Mouse (Mus musculus) limb, embryonic 11.5 days (tissue): ENCODE data around the gene Cib2. TPM values are rescaled to one million over a fixed set of nuclear protein-coding genes. Genes with fewer than 3 reads are reported as not detected.

ENCODE experiments used
- ATAC-seq: fragments of 200-750 bp; cut with Nextera tagmentation; 2 replicates; pipeline ENCODE4 v1.8.0; 2017; ENCODE audit warnings: low read depth; ENCODE audit not compliant: insufficient number of reproducible peaks, low FRiP score, low TSS enrichment
- DNase-seq: peaks from one replicate; pipeline ENCODE4 v3.0.0-alpha.2; 2015; ENCODE audit warnings: low spot score
- H3K27ac ChIP-seq: fragments of 300-500 bp; sonication (generic); replicated peaks from 2 replicates; pipeline ENCODE4 v1.5.1; 2014; ENCODE audit warnings: low read depth, mild to moderate bottlenecking, low read length
- H3K27me3 ChIP-seq: fragments of 300-500 bp; sonication (generic); 2 replicates; pipeline ENCODE4 v1.6.1; 2014; ENCODE audit warnings: mild to moderate bottlenecking, low read length, mixed read lengths; ENCODE audit not compliant: control insufficient read depth, insufficient read depth
- H3K36me3 ChIP-seq: fragments of 300-500 bp; sonication (generic); 2 replicates; pipeline ENCODE4 v1.6.1; 2014; ENCODE audit warnings: mild to moderate bottlenecking, low read length, moderate library complexity, mixed read lengths; ENCODE audit not compliant: control insufficient read depth, insufficient read depth
- H3K4me1 ChIP-seq: fragments of 300-500 bp; sonication (generic); 2 replicates; pipeline ENCODE4 v1.6.1; 2014; ENCODE audit warnings: low read length, mixed read lengths; ENCODE audit not compliant: control insufficient read depth, insufficient read depth
- H3K4me2 ChIP-seq: fragments of 300-500 bp; sonication (generic); 2 replicates; pipeline ENCODE4 v1.6.1; 2014; ENCODE audit warnings: low read depth, mild to moderate bottlenecking, moderate library complexity; ENCODE audit not compliant: severe bottlenecking
- H3K4me3 ChIP-seq: fragments of 300-500 bp; sonication (generic); 2 replicates; pipeline ENCODE4 v1.5.1; 2014; ENCODE audit warnings: low read depth, low read length
- H3K9ac ChIP-seq: fragments of 300-500 bp; sonication (generic); 2 replicates; pipeline ENCODE4 v1.6.1; 2014; ENCODE audit warnings: mild to moderate bottlenecking, low read length
- H3K9me3 ChIP-seq: fragments of 300-500 bp; sonication (generic); 2 replicates; pipeline ENCODE4 v1.6.1; 2016; ENCODE audit warnings: low read length; ENCODE audit not compliant: control insufficient read depth
- WGBS: fragments of 180-500 bp; shearing (Covaris S2); extraction: QIAGEN DNeasy Blood & Tissue Kit; methylation state at CpG from one replicate; pipeline ENCODE4 v1.1.7; 2014; 5-methylcytosine and 5-hydroxymethylcytosine counted together
- polyA plus RNA-seq: library from polyadenylated mRNA; unstranded; fragments of >200 nt; fragmentation: Nextera tagmentation; extraction: Ambion mirVana; gene quantifications from 2 replicates; pipeline ENCODE4 v1.2.1, GENCODE M21; 2014

Cib2 gene
- polyA plus RNA-seq, 1 experiment from 2014 or later = 16.3 TPM

DNA sequence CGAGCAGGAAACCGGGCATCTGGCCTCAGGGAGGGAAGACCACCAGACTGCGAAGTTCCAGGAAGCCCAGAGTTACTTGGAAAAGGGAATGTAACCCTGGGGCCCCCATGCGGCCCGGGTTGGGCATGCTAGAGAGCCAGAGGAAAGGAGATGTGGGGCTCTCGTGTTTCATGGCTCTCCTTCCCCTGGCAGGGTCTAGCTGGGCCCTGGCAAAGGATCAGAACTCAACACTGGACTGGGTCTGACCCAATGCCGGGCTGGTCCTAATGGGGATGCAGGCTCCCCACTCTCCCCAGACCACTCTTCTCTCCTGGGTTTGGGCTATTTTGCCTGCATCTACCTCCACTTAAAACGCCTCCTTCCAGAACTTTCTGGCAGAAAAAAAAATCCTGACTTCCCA lies 1.3 kb downstream of the Cib2 start:
- Histone ChIP-seq H3K27ac (no peak overlapping the region), H3K4me2 (no peak overlapping the region), H3K4me1 (no peaks in the 10 kb centered on the region), H3K36me3 (no peaks in the 10 kb centered on the region), H3K27me3 (no peaks in the 10 kb centered on the region), H3K9me3 (no peaks in the 10 kb centered on the region), H3K9ac (no peak overlapping the region), H3K4me3 (no peak overlapping the region)
- no peak for DNase-seq
- no peak for ATAC-seq
- WGBS = 74% methylated on average over 8 of the region's 8 CpGs

DNA sequence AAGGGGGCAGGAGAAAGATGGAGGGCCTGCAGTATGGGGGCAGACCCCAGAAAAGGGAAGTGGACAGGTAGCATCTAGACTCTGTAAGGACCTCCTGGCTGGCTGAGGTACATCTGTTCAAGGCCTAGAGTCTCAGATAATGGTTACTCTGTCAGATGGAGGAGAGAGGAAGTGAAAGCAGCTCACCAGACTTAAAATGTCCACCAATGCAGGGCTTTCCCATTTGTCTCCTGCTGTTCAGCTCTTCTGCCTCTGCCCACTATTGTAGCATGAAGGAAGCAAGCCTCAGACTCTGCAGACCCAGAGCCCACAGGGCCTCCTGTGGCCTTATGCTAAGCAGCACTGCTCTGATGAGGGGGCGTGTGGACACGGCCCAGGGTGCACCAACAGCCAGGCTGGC lies 5.0 kb downstream of the Cib2 start:
- DNase-seq = no peak
- Histone ChIP-seq H3K27ac (no peak overlapping the region), H3K4me2 (no peak overlapping the region), H3K4me3 (no peak overlapping the region), H3K36me3 (no peaks in the 10 kb centered on the region), H3K27me3 (no peaks in the 10 kb centered on the region), H3K4me1 (no peaks in the 10 kb centered on the region), H3K9ac (no peak overlapping the region), H3K9me3 (no peaks in the 10 kb centered on the region)
- ATAC-seq = no peak
- WGBS = 67% methylated on average over 2 of the region's 2 CpGs

- Histone ChIP-seq H3K9me3 (no peaks in the 10 kb centered on the region), H3K4me1 (no peaks in the 10 kb centered on the region), H3K27me3 (no peaks in the 10 kb centered on the region), H3K4me3 (no peak overlapping the region), H3K27ac (no peak overlapping the region), H3K9ac (no peak overlapping the region), H3K4me2 (no peak overlapping the region), H3K36me3 (no peaks in the 10 kb centered on the region)
- 22% methylated on average over 5 of the region's 5 CpGs for WGBS
- ATAC-seq (no peak), DNase-seq (no peak)
Measured at GRCm38 (mm10) chr9:54552409-54552808, 7.6 kb downstream of the Cib2 start.

GRCm38 (mm10) chr9:54549433-54549832 lies 10.6 kb downstream of the Cib2 start:
- no peaks in the 10 kb centered on the region for H3K36me3 ChIP-seq
- 94% methylated on average over 6 of the region's 6 CpGs for WGBS
- no peak overlapping the region for H3K9ac ChIP-seq
- H3K27ac ChIP-seq = no peak overlapping the region
- H3K27me3 ChIP-seq = no peaks in the 10 kb centered on the region
- no peaks in the 10 kb centered on the region for H3K9me3 ChIP-seq
- DNase-seq (no peak), ATAC-seq (no peak)
- no peaks in the 10 kb centered on the region for H3K4me1 ChIP-seq
- no peak overlapping the region for H3K4me3 ChIP-seq
- H3K4me2 ChIP-seq = no peak overlapping the region

DNA sequence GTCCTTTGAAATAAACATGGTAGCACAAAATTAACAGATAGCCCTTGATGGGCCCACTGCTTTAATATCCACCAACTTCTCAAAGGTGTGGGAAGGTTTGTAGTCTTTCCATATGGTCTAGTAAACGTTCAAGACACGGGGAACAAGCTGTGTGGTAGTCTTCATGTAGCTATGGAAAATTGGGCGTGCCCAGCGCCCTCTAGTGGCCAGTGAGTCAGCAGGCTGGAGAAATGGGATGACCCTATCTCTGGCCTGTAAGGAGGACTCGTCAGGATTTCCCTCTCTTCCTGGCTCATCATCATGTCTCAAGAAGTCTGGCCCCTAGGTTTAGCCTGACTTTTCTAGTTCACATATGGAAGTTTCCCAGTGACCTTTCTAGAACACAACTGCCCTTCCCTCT lies 12.5 kb downstream of the Cib2 start:
- no peak for ATAC-seq
- no peak overlapping the region for H3K4me2 ChIP-seq
- H3K27me3 ChIP-seq = no peaks in the 10 kb centered on the region
- H3K9me3 ChIP-seq = no peaks in the 10 kb centered on the region
- no peaks in the 10 kb centered on the region for H3K36me3 ChIP-seq
- no peaks in the 10 kb centered on the region for H3K4me1 ChIP-seq
- 22% methylated on average over 5 of the region's 5 CpGs for WGBS
- H3K4me3 ChIP-seq = no peak overlapping the region
- DNase-seq = peak; percentile 60
- H3K9ac ChIP-seq = no peak overlapping the region
- H3K27ac ChIP-seq = no peak overlapping the region

DNA sequence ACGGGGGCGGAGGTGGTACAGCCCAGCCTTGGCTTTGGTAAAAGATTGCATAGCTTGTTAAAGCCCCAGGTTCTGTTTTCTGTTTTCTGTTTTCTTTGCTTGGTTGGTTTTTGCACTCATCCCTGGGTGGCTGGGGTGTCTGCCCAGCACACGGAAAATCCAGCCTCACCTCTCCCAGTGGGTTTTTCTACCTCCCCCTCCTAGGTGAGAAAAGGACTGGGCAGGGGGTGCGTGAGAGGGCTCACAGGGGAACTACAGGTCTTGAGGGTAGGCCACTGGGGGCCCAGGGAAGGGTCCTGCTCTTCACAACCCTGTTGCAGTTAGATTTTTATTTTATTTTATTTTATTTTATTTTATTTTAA lies 15.1 kb downstream of the Cib2 start:
- ATAC-seq = no peak
- Histone ChIP-seq H3K4me2 (no peak overlapping the region), H3K27ac (no peak overlapping the region), H3K4me3 (no peak overlapping the region), H3K4me1 (no peaks in the 10 kb centered on the region), H3K9me3 (no peaks in the 10 kb centered on the region), H3K9ac (no peak overlapping the region), H3K36me3 (no peaks in the 10 kb centered on the region), H3K27me3 (no peaks in the 10 kb centered on the region)
- no peak for DNase-seq
- 92% methylated on average over 4 of the region's 4 CpGs for WGBS

DNA sequence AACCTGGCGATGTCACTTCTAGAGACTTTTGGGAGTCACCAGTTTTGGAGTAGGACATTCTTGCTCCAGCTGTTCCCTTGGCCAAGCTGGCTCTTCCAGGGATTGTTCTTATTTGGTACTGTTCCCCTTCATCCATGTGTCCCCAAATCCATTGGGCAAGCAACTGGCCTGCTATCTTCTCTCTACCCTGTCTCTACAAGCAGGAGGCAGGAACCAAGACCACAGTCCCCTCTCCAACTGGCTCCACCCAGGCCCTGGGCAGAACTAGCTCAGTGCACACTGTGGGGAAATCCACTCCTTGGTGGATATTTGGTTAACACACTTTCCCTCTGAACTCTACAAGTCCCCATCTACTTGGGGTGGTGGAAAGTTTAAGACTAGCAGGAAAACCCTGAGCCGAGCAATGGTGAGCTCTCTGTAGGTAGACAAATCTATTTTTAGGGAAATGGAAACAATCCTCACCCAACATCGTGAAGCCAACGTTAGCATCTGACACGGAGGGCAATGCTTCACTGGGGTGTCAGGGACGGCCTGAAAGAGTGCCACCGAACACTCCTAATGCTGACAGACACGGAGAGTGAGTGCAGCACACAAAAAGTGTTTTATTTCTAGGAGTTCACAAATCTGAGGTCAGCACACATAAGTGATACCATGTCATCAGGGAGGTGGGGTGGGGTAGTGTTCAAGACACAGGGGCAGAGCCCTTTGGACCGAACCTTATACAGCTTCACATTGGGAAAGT lies 15.6 kb downstream of the Cib2 start:
- H3K9me3 ChIP-seq = no peaks in the 10 kb centered on the region
- ATAC-seq = no peak
- no peak overlapping the region for H3K9ac ChIP-seq
- H3K27ac ChIP-seq = no peak overlapping the region
- no peak overlapping the region for H3K4me3 ChIP-seq
- no peak overlapping the region for H3K4me2 ChIP-seq
- H3K27me3 ChIP-seq = no peaks in the 10 kb centered on the region
- H3K4me1 ChIP-seq = no peaks in the 10 kb centered on the region
- no peaks in the 10 kb centered on the region for H3K36me3 ChIP-seq
- DNase-seq = no peak
- WGBS = 89% methylated on average over 9 of the region's 9 CpGs

DNA sequence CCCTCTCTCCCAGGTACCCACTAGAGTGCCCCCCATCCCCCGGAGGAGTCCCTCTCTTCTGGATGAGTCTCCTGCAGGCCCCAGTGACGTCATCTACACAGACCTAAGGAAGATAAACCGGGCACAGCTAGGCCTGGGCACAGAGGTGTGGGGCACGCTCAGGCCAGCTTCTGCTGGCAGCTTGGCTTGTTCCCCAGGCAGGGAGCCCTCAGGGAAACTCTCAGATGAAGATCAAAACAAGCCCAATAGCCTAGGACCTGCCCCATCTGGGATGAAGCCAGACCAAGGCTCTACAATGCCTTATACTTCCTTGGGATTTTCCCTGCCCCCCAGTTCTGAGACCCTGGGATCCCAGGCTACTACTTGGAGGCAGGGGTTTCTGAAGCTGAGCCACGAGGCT lies 19.2 kb downstream of the Cib2 start:
- no peak for ATAC-seq
- 81% methylated on average over 5 of the region's 5 CpGs for WGBS
- H3K27ac ChIP-seq = no peak overlapping the region

GRCm38 (mm10) chr9:54538684-54539083 lies 21.3 kb downstream of the Cib2 start, which contains the start of gene Sh2d7:
Gene Sh2d7 (plus strand): TSS chr9:54538984.
- WGBS = 92% methylated on average over 14 of the region's 14 CpGs
- Histone ChIP-seq H3K27ac (no peak within 1 kb of the TSS), H3K9me3 (no peaks in the 10 kb centered on the region)

More for the DNA sequence above, 19.2 kb downstream of the Cib2 start:
- H3K4me2 ChIP-seq = no peak overlapping the region
- no peaks in the 10 kb centered on the region for H3K9me3 ChIP-seq
- no peak overlapping the region for H3K9ac ChIP-seq
- H3K27me3 ChIP-seq = no peaks in the 10 kb centered on the region
- DNase-seq = no peak
- no peaks in the 10 kb centered on the region for H3K4me1 ChIP-seq
- no peak overlapping the region for H3K4me3 ChIP-seq
- no peaks in the 10 kb centered on the region for H3K36me3 ChIP-seq

More at GRCm38 (mm10) chr9:54538684-54539083, 21.3 kb downstream of the Cib2 start, which contains the start of gene Sh2d7:
- Histone ChIP-seq H3K4me2 (no peak within 1 kb of the TSS), H3K4me1 (no peaks in the 10 kb centered on the region), H3K9ac (no peak within 1 kb of the TSS), H3K36me3 (no peaks in the 10 kb centered on the region), H3K4me3 (no peak within 1 kb of the TSS), H3K27me3 (no peaks in the 10 kb centered on the region)
- DNase-seq (no peak), ATAC-seq (no peak)
